Mouse (Mus musculus) heart, adult 2 months (tissue): Measurements from ENCODE around the gene Prkch.

Experiments
- CTCF ChIP-seq: fragments of 200-600 bp; IDR thresholded peaks from 2 replicates; pipeline ENCODE4 v1.8.1; 2022; ENCODE audit warnings: antibody characterized with exemption, mild to moderate bottlenecking, moderate library complexity
- EP300 ChIP-seq: fragments of 200-500 bp; IDR thresholded peaks from 2 replicates; pipeline ENCODE4 v1.6.1; 2011; ENCODE audit warnings: low read depth, low read length, control low read depth; ENCODE audit not compliant: insufficient read depth
- POLR2A ChIP-seq: fragments of 200-500 bp; IDR thresholded peaks from 2 replicates; pipeline ENCODE4 v1.6.1; 2011; ENCODE audit warnings: mild to moderate bottlenecking, low read depth, low read length, control low read depth; ENCODE audit not compliant: insufficient read depth

DNA sequence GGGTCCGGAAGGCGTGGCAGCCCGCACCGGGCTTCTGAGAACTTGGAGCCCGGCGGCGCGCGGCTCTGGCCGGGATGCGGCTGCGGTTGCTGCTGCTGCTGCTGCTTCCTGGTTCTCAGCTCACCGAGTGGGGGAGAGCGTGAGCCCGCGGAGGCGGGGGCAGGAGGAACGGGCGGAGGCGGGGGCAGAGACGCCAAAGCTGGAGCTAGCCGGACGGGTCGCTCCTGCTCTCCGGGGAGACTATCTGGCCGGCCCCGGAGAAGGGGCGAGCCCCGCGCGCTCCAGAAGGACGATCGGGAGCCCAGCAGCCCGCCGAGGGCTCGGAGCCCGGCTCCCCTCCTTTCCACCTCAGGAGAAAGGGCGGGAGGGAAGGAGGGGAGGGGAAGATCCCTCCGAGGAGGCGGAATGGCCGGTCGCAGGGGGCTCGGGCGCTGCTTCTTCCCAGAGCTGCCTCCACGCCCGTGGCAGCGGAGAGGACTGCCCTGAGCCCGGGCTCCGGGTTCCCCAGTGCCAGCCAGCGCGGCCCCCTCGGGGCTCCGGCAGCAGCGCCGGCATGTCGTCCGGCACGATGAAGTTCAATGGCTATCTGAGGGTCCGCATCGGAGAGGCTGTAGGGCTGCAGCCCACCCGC is at the start of gene Prkch:
- TF ChIP-seq CTCF, result peak; percentile 64
- TF ChIP-seq POLR2A, result no peak
- TF ChIP-seq EP300, result no peak
